Mouse (Mus musculus) thymus, adult 18-20 months (tissue): ENCODE measurements around the gene Fut7.
"Not testable (repeated sequence)": the region's sequence is repeated elsewhere in the genome, so short reads cannot be mapped to it uniquely, and the experiment has no call there.

Experiments used
- DNase-seq, 2 experiments: peaks; one replicate each; pipeline ENCODE4 v3.0.0; 2022; ENCODE audit warnings: mixed read lengths in 2 of 2

The Fut7 gene

DNA sequence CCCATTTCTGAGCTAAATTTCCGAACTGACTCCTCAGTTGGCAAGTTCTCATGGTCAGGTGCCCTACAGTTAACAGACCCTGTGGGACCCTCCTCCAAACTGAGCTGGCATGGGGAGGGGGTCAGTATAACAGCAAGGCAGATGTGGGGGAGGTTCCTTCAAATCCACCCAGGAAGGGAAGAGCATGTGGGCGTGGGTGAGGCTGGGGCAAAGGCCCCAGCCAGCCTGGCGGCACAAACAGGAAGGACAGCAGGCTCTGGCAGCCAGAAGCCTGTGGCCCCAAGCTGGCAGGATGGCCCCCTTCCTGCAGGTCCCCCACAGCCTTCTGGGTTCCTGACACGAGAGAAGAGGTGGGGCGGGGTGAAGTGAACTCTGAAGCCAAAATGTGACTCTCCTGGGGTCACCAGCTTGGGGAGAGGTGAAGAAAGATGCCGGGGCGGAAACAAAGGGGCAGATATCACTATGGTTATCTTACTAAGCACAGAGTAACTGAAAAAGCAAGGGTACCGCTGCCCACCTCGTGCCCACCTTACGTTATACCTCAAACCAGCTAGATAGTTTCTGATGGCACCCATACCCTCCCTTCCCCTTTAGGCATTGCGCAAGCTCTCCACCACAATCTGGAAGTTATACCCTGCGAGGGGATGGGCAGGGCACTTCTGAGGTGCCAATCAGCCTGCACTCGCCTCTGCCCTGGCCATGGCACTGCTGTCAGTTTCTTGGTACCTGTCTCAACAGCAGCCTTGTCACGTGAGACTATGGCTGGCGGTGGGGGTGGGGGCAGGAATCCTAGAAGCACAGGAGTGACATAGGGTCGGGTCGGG is at the start of gene Fut7:
TSS of gene Fut7 (plus strand) at position 681 of the 824 bp plus-strand sequence.
- peak in 1 of 2 experiments; percentile 43 for DNase-seq

DNA sequence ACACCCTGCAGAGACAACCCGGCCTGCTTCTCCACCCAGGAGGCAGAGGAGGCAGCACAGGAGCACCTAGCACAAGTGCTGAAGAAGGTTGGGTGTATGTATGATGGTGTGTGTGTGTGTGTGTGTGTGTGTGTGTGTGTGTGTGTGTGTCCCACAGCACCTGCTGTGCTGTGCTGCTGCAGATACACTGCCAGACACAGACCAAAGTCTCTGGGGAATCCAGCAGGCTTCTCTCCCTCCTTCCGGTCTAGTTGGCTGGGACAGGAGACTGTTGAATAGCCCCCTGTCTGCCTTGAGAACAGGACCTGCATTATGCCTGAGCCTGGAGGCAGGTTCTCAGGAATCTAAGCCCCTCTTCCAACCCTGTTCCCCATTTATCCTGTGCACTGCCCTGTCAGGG is 49.6 kb upstream of the Fut7 start:
- no peak for DNase-seq

DNA sequence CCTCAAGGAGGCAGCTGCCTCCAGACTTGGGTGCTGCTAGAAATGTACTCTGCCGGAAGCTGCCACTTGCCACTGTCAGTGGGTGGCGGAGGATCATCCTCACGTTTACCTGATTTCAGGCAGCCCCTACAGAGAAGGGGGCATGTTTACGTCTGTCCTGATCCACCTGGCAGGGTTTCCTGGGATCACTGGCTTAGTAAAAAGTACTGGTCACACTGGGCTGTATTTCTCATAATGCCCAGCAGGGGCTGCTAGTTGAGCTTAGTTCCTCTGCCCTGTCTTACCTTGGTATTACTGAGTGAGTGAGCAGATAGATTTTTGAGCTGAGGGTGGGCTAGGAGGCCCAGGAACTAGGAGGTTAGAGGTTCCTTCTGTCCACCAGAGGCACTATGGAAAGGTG is 46.5 kb upstream of the Fut7 start:
- no peak for DNase-seq

DNA sequence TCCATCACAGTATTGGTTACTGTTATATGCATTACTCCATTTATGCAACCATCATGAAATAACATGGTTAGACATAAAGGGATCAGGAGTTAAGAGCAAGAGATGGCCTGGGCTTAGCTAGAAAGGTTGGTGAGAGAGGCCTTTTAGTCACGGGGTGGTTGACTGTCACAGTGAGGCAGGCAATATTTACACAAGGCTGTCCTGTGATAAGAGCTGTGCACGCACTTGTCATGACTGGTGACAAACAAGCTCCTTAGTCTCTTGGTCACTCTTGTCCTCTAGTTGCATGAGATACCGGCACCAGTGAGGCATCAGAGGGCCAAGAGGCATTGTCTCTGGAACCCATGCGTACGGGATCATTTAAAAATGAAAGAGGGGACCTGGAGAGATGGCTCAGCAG is 38.6 kb upstream of the Fut7 start:
- no peak for DNase-seq

DNA sequence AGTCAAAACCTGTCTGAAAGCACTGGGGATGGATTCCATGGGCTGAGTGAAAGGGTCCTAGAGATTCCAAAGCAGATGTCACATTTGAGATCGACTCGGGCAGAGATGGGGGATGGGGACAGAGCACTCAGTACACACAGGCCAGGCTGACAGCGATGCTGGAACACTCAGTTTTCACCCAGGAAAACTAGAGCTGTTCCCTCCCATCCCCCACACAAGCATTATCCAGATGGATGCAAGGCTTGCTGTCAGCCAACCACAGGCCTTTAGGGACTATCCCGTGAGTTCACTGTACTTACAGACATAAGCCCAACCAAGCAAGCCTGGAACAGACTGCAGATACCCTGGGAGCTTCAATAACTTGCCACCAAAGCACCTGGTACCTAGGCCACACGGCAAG is 31.8 kb upstream of the Fut7 start:
- no peak for DNase-seq

DNA sequence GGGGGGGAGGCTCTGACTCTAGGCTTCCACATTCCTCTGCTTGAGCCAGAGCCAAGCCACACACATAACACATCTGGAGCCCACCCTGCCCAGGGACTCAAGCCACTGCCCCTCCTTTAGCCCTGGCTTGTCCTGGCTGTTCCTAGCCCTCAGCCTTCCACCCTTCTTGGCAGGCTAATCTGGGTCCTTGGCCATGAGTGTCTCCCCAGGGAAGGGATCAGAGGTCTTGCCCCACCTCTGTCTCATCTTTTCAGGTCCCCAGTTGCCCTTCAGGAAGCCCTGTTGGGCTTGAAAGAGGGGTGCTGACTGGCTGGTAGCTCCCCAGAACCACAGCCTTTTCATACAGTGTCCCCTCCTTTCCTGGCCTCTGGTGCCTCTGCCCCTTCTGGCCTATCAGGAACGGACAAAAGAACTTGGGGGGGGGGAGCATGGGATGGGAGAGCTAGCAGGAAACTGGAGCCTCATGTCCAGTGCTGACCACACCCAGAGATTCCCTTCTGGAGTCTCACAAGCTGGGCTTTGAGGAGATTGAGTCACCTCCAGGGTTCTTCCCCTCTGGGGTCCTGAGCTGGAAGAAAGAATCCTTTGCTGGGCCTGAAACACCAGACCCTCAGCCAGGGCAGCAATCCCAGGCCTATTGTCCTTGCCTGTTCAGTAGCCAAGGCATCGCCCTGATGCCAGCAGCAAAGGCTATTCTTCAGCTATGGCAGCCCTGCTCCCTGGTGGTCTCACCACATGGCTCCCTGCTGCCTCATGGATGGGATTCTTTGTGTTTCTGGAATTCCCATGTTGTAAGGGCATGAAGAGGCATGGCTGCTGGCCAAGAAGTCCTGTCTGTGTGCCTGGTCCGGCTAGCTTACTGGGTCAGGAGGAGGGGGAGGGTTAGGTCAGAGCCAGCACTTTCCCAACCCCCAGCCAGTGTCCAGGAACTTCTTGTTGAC is 28.5 kb upstream of the Fut7 start:
- DNase-seq: no peak

DNA sequence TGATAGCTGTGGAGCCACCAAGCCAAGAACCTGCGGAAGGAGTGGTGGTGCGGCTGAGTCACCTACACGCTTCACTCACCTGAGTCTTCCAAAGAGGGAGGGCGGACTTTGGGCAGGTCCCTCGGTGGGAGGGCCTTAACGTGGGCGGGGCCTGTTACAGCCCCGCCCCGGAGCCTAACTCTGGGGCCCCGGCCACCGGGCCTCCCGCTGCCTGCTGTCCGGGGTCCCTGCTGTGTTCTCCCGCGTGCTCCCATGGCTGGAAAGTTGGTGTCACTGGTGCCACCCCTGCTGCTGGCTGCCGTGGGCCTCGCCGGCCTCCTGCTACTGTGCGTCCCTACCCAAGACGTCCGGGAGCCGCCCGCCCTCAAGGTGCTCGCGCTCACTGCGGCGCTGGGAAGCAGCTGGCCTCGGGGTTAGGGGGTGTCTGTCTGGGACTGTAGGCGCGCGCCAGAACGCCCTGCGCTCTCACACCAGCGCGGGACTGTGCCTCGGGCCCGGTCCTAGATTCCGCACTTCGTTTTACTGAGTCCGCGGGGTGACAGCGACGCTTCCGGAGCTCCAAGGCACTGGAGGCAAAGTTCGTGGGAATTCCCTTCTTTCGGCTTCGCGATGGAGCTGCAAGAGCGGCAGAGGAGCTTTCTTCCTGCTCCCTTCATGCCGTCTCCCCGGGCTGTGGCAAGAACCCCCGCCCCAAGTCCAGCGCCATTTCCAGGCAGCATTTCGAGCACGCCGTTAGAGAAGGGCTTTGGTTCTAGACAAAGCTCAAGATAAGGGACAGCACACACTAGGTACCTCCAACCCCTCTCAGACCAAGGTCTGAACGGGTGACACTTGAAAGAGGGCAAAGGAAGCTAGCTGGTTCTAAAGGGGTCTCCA is 27.1 kb upstream of the Fut7 start, which contains the start of gene Entpd2:
TSS of gene Entpd2 (plus strand) at position 154 of the 876 bp plus-strand sequence.
- no peak for DNase-seq

DNA sequence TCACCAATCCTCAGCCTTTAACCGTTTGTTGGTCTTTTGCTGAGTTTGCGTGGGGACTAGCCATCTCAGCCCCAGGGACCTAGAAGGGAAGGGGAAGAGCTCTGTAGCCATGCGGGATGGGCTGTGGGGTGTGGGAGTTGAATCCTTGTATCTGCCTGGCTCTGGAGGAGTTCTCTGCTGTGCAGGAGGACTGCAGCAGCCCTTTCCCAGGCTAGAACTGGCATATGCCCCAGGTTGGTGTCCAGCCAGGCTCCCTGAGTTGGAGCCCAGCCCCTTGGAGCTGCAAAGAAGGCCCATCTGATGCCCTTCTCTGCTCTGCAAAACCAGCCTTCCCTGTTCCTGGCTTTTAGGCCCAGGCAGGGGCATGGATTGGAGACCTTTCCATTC is 26.5 kb upstream of the Fut7 start:
- DNase-seq: no peak

DNA sequence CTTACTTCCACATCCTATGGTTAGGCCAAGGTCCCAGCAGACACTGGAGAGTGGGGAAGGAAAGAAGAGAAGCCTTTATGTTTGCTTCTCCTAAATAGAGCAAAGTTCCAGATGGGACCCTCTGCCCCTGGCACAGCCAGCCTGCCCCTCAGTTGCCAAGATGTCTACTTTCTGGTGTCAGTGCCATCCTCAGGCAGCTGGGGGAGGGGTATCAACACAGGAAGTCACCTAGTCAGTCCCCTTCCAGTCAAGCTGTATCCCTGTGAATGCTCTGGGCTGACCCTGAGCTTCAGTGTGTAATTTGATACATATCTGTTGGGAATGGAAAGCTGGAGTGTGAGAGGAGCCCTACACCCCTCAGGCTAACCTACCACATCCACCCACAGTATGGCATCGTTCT is 26.1 kb upstream of the Fut7 start:
- no peak for DNase-seq

DNA sequence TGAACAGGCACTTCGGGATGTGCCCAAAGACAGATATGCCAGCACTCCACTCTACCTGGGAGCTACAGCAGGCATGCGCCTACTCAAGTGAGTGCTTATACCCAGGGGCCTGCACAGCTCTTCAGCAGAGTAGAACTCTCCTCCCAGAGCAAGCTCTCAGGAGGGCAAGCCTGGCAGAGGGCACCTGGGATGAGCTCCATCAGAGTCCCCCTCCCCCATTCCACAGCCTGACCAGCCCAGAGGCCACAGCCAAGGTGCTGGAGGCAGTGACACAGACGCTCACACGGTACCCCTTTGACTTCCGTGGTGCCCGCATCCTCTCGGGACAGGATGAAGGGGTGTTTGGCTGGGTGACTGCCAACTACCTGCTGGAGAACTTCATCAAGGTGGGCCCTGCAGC is 25.0 kb upstream of the Fut7 start:
- DNase-seq: no peak

DNA sequence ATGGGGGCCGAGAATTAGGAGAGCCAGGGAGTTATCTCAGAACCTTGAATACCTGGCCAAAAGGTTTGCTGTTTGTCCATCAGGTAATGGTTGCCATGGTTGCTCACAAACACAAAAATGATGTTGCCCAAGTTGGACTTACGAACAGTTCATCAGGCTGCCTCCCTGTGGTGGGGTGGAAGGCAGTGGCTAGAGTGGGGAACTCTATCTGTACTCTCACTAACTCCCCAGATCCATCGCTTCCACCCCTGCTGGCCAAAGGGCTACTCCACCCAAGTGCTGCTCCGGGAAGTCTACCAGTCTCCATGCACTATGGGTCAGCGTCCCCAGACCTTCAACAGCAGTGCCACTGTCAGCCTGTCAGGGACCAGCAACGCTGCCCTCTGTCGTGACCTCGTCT is 24.0 kb upstream of the Fut7 start, which contains the start of gene Npdc1:
TSS of gene Npdc1 (plus strand) at position 301 of the 400 bp plus-strand sequence.
- DNase-seq: no peak

DNA sequence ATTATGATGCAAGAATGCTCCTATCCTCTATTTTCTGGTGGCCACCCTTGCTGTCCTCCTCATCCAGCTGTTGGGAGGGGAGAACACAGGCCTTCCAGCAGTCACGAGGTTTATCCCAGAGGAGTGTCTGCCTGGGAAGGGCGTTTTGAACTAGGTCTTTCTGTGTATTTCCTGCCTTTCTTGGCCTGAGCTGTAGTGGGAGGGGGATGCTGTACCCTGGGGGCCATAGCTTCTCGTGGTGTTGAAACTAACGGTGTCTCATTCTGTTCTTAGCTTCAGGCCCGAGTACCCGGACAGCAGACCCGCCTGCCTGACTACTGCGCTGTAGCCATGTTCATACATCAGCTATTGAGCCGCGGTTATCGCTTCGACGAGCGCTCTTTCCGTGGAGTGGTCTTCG is 22.8 kb upstream of the Fut7 start:
- DNase-seq: no peak

DNA sequence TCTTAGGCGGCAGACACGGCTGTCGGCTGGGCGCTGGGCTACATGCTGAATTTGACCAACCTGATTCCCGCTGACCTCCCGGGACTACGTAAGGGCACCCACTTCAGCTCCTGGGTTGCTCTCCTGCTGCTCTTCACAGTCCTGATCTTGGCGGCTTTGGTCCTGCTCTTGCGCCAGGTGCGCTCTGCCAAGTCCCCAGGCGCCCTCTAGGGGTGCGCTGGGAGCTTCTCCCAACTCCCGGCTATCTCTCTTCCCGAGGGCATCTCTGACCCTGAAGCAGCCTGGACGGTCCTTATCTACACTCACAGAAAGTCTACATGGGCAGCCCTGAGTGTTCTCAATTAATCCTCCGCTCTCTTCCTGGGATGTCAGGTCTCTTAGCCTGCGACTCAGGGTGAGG is 22.3 kb upstream of the Fut7 start:
- DNase-seq: no peak

DNA sequence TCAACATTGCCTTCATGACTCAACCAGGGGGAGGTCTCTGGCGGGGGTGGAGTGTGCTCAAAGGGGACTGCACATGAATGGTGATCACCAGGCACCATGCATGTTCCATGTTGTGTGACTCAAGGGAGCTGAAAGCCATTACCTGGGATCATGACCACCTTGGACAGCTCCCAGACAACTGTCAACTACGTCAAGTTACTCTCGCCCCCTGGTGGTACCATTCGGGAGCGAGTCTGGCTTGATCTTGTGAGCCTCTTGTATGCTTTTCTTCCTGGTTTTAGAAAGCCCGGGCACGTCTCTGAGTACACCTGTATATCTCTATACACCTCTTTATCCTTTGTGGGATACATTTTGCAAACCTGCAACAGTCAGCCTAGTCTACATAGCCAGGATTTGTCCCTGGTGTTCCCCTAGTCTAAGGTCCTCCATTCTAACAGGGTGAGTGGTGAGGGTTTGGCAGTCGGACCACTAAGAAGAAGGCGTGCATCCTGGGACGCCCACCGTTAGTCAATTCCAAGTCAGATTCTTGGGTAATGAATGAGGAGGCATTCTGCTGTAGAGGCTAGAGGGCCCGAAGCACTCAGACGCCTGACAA is 20.6 kb upstream of the Fut7 start:
- DNase-seq: peak; percentile 50 to 62

DNA sequence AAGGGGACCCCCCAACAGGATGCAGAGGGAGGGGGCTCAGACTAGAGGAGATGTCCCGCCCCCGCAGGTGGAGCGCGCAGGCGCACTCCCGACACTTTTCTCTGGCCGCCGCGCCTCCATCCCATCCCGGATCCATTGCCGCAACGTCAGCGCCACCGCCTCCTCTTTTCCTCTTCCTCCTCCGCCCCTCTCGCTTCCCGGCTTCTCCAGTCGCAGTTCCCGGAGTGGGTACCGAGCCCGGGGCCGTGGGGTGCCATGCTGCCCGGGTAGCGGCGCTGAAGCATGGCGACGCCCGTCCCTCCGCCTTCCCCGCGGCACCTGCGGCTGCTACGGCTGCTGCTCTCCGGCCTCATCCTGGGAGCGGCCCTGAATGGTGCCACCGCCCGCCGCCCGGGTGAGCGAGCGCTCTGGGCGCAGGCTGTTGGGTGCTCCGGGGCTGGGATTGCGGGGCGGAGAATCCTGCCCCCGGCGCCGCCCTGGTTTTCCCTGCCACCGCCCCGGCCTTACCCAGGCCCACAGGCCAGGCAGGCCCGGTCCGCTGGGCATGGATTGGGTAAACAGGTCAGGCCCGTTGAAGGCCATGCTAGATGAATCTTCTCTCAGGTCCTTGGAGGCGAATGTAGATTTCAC is 20.0 kb upstream of the Fut7 start:
- peak in 1 of 2 experiments; percentile 39 for DNase-seq

DNA sequence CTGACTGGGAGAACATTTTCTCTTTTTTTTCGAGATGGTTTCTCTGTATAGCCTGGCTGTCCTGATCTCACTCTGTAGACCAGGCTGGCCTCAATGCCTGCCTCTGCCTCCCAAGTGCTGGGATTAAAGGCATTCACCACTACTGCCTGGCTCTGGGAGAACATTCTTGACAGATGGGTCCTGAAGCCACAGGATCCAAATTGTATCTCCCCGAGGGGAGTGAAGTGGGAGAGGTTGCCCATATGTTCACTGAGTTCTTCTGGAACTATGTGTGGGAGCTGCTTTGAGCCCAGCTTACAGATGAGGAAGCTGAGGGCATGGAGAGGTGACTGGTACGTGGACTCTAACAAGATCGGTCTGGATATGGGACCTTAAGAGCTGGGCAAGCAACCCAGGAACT is 19.1 kb upstream of the Fut7 start:
- no peak for DNase-seq

DNA sequence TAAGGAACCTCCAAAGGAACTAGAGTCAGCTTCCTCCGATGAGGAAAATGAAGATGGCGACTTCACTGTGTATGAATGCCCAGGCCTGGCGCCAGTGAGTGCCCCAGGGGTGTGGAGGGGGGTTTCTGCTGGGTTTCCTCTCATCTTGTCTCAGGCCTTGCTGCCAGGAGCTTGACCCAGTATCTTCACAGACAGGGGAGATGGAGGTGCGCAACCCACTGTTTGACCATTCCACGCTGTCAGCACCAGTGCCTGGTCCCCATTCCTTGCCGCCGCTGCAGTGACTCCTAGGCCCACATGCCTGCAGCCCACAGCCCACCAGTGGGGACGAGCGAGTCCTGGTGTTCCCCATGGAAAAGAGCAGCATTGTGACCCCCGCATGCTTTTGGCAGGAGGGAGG is 14.2 kb upstream of the Fut7 start:
- no peak for DNase-seq

DNA sequence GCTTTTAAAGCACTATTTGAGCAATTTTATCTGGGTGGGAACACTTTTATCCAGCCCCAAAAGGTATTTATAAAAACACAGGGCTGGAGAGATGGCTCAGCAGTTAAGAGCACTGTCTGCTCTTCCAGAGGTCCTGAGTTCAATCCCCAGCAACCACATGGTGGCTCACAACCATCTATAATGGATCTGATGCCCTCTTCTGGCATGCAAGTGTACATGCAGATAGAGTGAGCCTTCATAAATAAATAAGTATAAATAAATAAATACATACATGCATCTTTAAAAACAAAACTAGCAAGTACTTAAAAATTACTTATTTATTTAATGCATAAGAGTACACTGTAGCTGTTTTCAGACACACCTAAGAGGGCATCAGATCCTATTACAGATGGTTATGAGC is 9.6 kb upstream of the Fut7 start:
- not testable (repeated sequence) for DNase-seq

DNA sequence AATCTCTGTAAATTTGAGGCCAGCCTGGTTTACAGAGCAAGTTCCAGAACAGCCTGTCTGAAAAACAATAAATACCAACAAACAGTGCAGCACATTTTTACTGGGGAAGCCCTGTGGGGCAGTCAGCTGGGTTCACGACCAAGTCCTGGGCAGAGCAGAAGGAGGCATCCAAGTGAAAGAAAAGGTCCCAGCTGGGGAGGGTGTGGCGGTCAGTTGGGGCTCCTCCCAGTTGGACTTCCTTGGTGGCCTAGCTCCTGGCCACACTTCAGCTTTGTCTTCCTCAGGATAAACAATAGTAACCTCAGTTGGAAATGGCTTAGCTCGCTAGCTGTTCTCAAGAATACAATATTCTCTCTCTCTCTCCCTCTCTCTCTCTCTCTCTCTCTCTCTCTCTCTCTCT is 5.6 kb upstream of the Fut7 start:
- DNase-seq: no peak

DNA sequence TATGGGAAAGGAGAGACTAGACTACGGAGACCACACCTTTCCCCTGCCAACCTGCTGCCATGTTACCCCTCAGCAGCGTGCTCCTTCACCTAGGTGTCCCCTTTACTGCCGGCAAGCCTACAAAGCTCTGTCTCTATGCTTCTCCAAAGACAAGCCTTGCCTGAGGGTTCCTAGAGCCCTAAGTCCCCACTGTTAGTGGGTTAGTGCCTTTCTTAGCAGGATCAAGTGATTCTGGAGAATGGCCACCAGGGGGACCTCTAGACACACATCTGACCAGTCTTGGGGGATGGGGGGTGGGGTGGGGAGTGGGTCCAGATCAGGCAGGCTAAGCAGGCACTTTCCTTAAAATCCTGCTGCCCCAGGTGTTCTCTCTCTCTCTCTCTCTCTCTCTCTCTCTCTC is 1.2 kb upstream of the Fut7 start:
- DNase-seq: no peak

DNA sequence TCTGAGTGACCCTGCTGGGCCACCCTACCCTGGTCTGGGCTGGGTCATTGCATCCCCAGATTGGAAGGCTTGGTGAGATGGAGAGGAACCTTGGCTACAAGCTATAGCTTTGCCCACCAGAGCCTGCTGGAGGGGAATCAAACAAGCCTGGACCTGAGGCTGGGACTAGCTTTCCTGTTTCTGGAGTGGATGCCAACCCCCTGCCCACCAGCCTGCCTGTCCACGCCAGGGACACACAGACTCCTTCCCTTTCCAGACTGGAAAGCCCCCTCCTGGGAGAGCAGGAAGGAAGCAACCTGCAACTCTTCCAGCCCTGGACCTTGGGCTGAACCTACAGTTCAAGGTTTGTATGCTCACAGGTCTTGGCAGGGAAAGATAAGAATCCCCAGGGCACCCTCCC is 559 bp downstream of the Fut7 start:
- DNase-seq: no peak

DNA sequence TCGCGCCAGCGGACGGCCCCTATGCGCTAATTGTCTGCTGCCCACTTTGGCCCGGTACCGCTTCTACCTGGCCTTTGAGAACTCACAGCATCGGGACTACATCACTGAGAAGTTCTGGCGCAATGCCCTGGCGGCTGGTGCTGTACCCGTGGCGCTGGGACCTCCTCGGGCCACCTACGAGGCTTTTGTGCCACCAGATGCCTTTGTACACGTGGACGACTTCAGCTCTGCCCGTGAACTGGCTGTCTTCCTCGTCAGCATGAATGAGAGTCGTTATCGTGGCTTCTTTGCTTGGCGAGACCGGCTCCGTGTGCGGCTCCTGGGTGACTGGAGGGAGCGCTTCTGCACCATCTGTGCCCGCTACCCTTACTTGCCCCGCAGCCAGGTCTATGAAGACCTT is 2.4 kb downstream of the Fut7 start:
- no peak for DNase-seq
